Mouse (Mus musculus): ENCODE data around the gene Slco2b1.

Slco2b1 gene

DNA sequence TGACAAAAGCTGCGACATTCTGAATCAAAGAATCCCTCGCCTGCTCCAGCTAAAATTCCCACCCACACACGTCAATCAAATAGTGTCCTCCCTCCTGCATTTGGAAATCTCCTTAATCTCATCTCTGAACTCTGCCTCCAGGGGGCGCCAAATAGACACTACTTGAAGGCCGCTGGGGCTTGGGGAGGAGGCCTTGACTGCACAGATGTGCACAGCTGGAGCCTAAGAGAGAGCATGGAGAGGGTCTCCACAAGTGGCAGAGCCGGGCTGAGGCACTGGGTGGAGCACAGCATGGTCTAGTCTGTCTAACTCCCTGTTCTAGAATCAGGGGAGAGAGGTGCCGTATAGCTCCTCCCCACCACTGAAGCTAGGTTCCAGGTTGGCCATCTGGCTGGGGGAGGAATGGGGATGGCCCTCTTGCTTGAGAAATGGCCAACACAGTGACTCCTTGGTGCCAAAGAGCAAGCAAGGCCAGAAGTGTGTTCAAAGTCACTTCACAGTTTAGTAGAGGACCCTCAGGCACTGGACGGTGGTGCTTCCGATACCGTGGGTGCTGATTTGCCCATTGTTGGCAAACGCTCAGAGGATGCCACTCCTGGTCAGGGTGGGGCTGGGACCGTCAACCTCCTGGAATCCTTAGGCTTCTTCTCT, 51.6 kb downstream of the Slco2b1 start:
- peak; percentile 19 to 53 for DNase-seq (ENCODE audit: low read depth in 1 of 2, low spot score in 2 of 2)

DNA sequence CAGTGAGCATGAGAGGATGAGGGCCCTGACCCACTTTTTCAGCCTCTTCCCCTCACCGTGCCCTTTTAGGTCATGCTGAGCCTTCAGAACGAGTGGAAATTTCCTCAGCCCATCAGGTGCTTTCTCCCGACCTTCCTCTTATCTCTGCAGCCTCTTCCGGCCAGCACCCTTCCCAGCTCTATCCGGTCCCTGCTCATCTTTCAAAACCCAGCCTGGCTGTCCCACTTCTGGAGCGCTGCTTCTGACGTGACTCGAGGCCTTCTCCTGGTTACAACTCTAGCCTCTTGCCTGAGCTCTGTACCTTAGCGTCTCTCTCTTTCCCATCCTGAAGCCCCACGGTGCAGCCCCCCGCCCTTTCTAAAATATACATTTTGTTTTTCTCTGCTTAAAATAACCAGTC, 56.9 kb downstream of the Slco2b1 start:
- no peak for DNase-seq (ENCODE audit: low read depth in 1 of 2, low spot score in 2 of 2)

- DNase-seq (ENCODE audit: low read depth in 1 of 2, low spot score in 2 of 2) = no peak
These were observed 61.6 kb downstream of the Slco2b1 start for GRCm38 (mm10) chr7:99649585-99649984.

DNA sequence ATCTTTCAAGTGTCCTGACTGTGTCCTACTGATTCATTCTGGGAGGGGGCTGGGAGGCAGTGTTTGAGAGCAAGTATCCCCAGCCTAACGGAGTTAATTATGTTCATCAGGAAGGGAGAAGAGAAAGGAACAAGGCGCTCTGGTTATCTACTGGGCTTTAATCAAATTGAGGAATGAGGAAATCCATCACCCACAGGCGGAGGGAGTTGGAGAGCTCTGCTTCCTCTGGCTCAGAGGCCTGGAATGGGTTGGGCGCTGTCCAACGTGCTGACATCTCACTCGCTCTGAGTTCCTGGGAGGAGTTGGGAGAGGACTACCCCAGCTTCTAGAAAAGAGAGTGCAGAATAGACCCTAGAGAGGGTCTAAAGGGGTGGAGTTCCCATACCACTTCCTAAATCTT, 62.5 kb downstream of the Slco2b1 start:
- DNase-seq (ENCODE audit: low read depth in 1 of 2, low spot score in 2 of 2) = no peak

- DNase-seq (ENCODE audit: low read depth in 1 of 2, low spot score in 2 of 2) = no peak
These were observed 66.4 kb downstream of the Slco2b1 start for GRCm38 (mm10) chr7:99644701-99645100.

DNA sequence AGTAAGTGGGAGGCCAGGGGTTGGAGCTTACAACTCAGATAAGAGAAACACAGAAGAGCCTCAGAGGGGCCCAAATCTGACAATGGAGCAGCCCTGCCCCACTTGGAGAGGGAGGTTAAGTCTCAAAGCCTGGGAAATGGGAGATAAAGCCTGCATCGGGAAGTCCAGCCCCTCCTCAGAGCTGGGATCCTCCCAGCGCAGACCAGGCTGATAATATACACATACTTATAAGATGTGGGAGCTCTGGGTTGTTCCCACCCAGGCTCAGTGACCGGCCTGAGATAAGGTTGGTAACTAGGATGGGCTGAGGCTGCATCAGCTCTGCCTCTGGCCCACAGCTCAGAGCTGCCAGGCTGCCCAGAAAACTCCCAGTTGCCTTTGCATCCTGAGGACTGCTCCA, 69.1 kb downstream of the Slco2b1 start:
- no peak for DNase-seq (ENCODE audit: low read depth in 1 of 2, low spot score in 2 of 2)

- DNase-seq (ENCODE audit: low read depth in 1 of 2, low spot score in 2 of 2) = no peak
These were observed 69.9 kb downstream of the Slco2b1 start for GRCm38 (mm10) chr7:99641245-99641644.

- DNase-seq (ENCODE audit: low read depth in 1 of 2, low spot score in 2 of 2) = no peak
These were observed 77.0 kb downstream of the Slco2b1 start for GRCm38 (mm10) chr7:99633966-99634665.

GRCm38 (mm10) chr7:99632286-99632685, 78.9 kb downstream of the Slco2b1 start:
- DNase-seq (ENCODE audit: low read depth in 1 of 2, low spot score in 2 of 2) = no peak

DNA sequence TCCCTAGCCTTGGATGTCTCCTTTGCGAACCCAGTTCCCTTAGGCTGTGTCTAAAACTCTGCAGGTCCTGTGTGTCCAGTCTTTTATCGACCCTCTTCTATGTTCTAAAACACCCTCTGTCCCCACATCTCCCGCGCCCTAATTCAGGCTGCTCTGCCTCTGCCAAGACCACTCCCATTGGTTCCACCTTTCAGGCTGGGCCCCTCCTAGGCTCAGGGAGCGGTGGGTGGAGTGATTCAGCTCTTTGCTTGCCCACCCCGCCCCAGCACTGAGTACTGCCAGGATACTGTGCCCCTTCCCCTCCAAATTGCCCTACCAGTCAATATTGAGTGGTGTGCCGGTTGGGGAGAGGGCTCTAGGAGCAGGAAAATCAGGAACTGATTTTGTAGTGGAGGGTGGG, 83.8 kb downstream of the Slco2b1 start:
- DNase-seq (ENCODE audit: low read depth in 1 of 2, low spot score in 2 of 2) = no peak

GRCm38 (mm10) chr7:99626376-99627270, 84.5 kb downstream of the Slco2b1 start, which contains the start of gene Tpbgl:
TSS of gene Tpbgl (minus strand) at chr7:99627103.
- DNase-seq (ENCODE audit: low read depth in 1 of 2, low spot score in 2 of 2) = no peak

DNA sequence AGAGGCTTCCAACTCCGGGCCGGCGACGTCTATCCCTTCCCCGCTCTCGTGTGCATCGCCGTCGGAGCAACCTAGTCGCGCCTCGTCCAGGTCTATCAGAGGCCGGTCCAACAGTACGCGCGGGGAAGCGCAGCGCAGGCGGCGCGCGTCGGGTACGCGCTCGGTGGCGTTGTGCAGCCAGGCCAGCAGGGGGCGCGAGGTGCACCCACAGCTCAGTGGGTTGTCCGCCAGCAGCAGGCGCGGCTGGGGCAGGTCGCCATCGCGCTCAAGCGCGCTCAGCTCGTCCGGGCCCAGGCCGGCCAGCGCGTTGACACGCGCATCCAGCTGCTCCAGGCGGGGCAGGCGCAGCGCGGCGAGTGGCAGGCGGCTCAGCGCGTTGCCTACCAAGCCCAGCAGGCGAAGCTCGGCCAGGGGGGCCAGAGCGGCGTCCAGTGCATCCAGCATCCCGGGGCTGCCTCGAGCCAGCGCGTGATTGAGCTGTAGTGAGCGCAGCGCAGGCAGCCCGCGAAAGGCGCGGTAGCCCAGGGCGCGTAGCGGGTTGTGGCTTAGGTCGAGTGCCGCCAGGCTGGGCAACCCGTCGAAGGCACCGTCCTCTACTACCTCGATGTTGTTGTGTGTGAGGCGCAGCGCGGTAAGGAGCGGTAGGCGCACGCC, 85.3 kb downstream of the Slco2b1 start:
- peak; percentile 12 to 66 for DNase-seq (ENCODE audit: low read depth in 1 of 2, low spot score in 2 of 2)

- no peak for DNase-seq (ENCODE audit: low read depth in 1 of 2, low spot score in 2 of 2)
These were observed 92.3 kb downstream of the Slco2b1 start for GRCm38 (mm10) chr7:99618860-99619259.

DNA sequence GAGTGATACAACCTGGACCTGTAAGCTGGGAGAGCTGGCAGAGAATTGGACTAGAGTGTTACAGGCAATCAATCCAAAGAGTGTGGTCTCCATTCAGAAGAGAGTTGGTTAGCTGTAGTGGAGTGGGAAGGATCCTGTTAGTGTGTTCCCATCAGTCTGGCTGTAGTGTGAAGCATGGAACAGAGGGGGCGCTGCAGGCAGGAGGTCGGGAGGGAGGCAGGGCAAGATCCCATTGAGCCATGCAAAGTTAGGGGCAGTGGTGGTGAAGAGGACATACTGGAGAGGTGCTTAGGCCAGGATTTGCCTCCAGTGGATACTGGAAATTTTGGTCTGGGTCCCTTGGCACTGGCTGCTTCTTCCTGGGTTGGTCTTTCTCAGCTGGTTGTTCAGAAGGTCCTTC, 92.9 kb downstream of the Slco2b1 start:
- DNase-seq (ENCODE audit: low read depth in 1 of 2, low spot score in 2 of 2) = no peak
